Mouse (Mus musculus) forebrain, embryonic 15.5 days (tissue): ENCODE data around the gene Crip2. TPM values are rescaled to one million over a fixed set of nuclear protein-coding genes. Genes with fewer than 3 reads are reported as not detected.

Experiments
- ATAC-seq: fragments of 200-750 bp; cut with Nextera tagmentation; replicated peaks from 2 replicates; pipeline ENCODE4 v1.8.0; 2017; ENCODE audit warnings: mild to moderate bottlenecking, moderate TSS enrichment, moderate library complexity
- H3K27ac ChIP-seq: fragments of 300-500 bp; sonication (generic); replicated peaks from 2 replicates; pipeline ENCODE4 v1.5.1; 2015; ENCODE audit warnings: mild to moderate bottlenecking, inconsistent platforms
- H3K27me3 ChIP-seq: fragments of 300-500 bp; sonication (generic); 2 replicates; pipeline ENCODE4 v1.6.1; 2015; ENCODE audit warnings: inconsistent platforms
- H3K36me3 ChIP-seq: fragments of 300-500 bp; sonication (generic); 2 replicates; pipeline ENCODE4 v1.6.1; 2015; ENCODE audit warnings: mild to moderate bottlenecking, inconsistent platforms
- H3K4me1 ChIP-seq: fragments of 300-500 bp; sonication (generic); 2 replicates; pipeline ENCODE4 v1.6.1; 2015; ENCODE audit warnings: inconsistent platforms
- H3K4me2 ChIP-seq: fragments of 300-500 bp; sonication (generic); replicated peaks from 2 replicates; pipeline ENCODE4 v1.6.1; 2015; ENCODE audit warnings: mild to moderate bottlenecking, inconsistent platforms
- H3K4me3 ChIP-seq: fragments of 300-500 bp; sonication (generic); 2 replicates; pipeline ENCODE4 v1.5.1; 2015; ENCODE audit warnings: mild to moderate bottlenecking, inconsistent platforms
- H3K9ac ChIP-seq: fragments of 300-500 bp; sonication (generic); replicated peaks from 2 replicates; pipeline ENCODE4 v1.6.1; 2015; ENCODE audit warnings: mild to moderate bottlenecking, inconsistent platforms
- H3K9me3 ChIP-seq: fragments of 300-500 bp; sonication (generic); 2 replicates; pipeline ENCODE4 v1.6.1; 2016; ENCODE audit warnings: inconsistent platforms
- WGBS: fragments of 180-500 bp; shearing (Covaris S2); methylation state at CpG from one replicate; pipeline ENCODE4 v1.1.7; 2015; ENCODE audit warnings: mixed read lengths; 5-methylcytosine and 5-hydroxymethylcytosine counted together
- polyA plus RNA-seq: library from polyadenylated mRNA; unstranded; fragments of >200 nt; fragmentation: Nextera tagmentation; extraction: Ambion mirVana; gene quantifications from 2 replicates; pipeline ENCODE4 v1.2.1, GENCODE M21; 2015

The Crip2 gene
- polyA plus RNA-seq, 1 experiment from 2014 or later: 414 TPM

DNA sequence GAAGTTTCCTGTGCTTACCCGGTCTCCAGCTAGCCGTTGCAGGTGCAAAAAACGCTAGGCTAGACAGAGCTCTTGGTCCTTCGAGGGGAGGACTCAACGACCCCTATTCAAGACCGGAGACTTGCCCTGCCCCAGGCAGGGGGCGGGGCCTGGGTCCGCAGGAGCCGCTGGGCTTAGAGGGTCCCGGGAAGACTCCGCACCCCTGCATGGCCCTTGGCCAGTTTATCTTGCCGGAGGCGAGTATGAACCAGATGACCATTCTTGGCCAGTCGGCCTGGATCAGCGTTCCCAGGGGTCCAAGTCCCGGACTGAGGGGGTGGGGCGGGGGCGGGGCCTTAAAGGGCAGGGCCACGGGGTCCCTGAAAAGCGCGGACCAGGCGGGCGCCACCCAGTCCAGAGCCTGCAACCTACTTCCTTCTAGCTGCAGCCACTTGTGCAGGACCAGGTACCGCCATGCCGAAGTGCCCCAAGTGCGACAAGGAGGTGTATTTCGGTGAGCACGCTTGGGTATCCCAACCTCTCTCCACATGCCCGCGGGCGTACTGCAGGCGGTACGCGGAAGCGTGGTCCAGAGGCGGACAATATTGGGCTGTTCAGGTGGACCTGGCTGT, 11.7 kb downstream of the Crip2 start:
- WGBS: under 1% methylated on average over 36 of the region's 36 CpGs
- Histone ChIP-seq H3K27me3 (peaks cover 5% of the 10 kb centered on the region; the same call in 1 of the 2 replicates), H3K9ac (peak overlapping the region; percentile 34)

DNA sequence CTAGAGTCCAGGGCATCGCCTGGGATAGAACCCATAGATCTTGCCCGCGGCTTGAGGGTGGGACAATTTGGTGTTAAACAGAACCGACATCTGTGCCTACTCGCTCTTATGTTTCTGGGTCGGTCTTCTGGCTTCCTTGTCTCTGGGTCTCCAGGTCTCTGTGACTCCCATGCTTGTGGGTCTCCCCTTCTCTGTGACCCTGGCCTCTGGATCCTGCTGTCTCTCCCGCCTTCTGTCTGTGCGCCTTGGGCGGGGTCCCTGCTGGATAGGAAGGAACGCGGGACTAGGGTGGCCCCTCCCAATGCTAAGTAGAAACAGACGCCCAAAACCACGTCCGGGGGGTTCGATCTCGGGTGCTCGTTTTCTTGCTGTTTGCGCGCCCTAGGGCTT, 12.2 kb downstream of the Crip2 start:
- Histone ChIP-seq H3K4me2 (peak overlapping the region; percentile 78), H3K36me3 (no peaks in the 10 kb centered on the region), H3K9ac (0 out of 2 replicates have a peak overlapping the region, but pooled peaks have one; percentile 34), H3K27me3 (peaks cover 5% of the 10 kb centered on the region; the same call in 1 of the 2 replicates), H3K4me3 (peak overlapping the region; percentile 39), H3K27ac (no peak overlapping the region), H3K9me3 (no peaks in the 10 kb centered on the region), H3K4me1 (peaks cover 29% of the 10 kb centered on the region)
- 25% methylated on average over 19 of the region's 19 CpGs for WGBS
- ATAC-seq: no peak

More for the DNA sequence above, 11.7 kb downstream of the Crip2 start:
- H3K4me1 ChIP-seq: peaks cover 24% of the 10 kb centered on the region
- no peaks in the 10 kb centered on the region for H3K36me3 ChIP-seq
- no peak overlapping the region for H3K27ac ChIP-seq
- H3K4me2 ChIP-seq: peak overlapping the region; percentile 78
- no peak for ATAC-seq
- H3K9me3 ChIP-seq: no peaks in the 10 kb centered on the region
- peak overlapping the region; percentile 39 for H3K4me3 ChIP-seq

DNA sequence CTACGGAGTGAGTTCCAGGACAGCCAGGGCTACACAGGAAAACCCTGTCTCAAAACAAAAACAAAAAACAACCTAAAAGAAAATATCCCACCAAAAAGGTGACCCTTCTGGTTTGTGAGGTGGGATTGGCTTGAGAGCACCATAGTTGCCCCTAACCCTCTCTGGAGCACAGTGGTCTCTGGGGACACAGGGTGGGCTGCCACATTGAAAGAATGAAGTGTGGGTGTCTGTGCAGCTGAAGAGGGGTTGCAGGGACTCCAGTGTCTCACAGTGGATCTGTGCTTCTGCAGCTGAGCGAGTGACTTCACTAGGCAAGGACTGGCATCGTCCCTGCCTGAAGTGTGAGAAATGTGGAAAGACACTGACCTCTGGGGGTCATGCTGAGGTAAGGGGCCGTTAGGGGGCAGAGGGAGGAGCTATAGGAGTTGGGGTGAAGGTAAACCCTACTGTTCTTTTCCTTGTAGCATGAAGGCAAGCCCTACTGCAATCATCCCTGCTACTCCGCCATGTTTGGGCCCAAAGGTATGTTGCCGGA, 13.0 kb downstream of the Crip2 start:
- no peak overlapping the region for H3K4me3 ChIP-seq
- no peaks in the 10 kb centered on the region for H3K36me3 ChIP-seq
- no peak overlapping the region for H3K4me2 ChIP-seq
- no peak for ATAC-seq
- peaks cover 5% of the 10 kb centered on the region; the same call in 1 of the 2 replicates for H3K27me3 ChIP-seq
- no peak overlapping the region for H3K27ac ChIP-seq
- H3K9ac ChIP-seq: no peak overlapping the region
- WGBS: 83% methylated on average over 6 of the region's 6 CpGs
- H3K9me3 ChIP-seq: no peaks in the 10 kb centered on the region
- H3K4me1 ChIP-seq: peaks cover 31% of the 10 kb centered on the region

DNA sequence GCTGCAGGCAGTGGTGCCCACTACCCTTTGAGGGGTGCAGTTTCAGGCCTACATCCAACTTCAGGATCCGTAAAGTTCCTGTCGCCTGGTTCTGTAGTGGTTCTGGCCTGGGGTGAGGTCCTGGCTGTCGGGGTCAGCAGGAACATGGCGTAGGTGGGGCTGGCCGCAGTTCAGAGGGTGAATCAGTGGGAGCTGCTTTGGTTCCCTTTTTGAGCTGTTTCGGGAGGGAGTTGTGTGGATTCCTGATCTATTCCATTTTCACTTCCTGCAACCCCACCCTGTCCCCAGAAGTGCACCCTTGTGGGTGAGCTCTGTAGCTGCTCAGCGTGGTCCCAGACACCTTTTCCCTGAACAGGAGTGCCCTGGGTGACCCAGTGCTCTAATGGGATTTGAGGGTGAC, 13.9 kb downstream of the Crip2 start:
- no peaks in the 10 kb centered on the region for H3K36me3 ChIP-seq
- H3K9me3 ChIP-seq: no peaks in the 10 kb centered on the region
- 95% methylated on average over 7 of the region's 7 CpGs for WGBS
- H3K27ac ChIP-seq: no peak overlapping the region
- ATAC-seq: no peak
- H3K4me1 ChIP-seq: peaks cover 31% of the 10 kb centered on the region
- no peak overlapping the region for H3K4me2 ChIP-seq
- no peak overlapping the region for H3K9ac ChIP-seq
- no peak overlapping the region for H3K4me3 ChIP-seq
- peaks cover 5% of the 10 kb centered on the region; the same call in 1 of the 2 replicates for H3K27me3 ChIP-seq

DNA sequence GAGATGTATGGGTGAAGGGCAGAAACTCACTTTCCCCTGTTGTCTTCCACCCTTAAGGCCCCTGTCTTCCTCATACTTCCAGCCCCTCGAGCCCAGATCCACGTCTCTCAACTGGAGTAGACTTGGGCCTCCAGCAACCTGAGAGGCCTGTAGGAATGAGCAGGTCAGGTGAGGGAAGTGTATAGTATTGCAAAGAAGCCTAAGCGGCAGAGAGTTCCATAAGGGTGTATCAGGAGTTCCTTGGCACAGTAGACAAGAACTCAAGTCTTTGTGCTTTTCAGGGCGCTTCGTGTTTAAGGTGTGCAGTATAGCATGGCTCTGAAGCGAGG, 14.7 kb downstream of the Crip2 start:
- peak overlapping the region; percentile 61 for H3K4me2 ChIP-seq
- H3K9me3 ChIP-seq: no peaks in the 10 kb centered on the region
- H3K4me1 ChIP-seq: peaks cover 31% of the 10 kb centered on the region
- peak overlapping the region; percentile 56 for H3K4me3 ChIP-seq
- no peak overlapping the region for H3K27ac ChIP-seq
- no peak overlapping the region for H3K9ac ChIP-seq
- ATAC-seq: no peak
- WGBS: 79% methylated on average over 6 of the region's 6 CpGs
- no peaks in the 10 kb centered on the region for H3K36me3 ChIP-seq
- peaks cover 5% of the 10 kb centered on the region; the same call in 1 of the 2 replicates for H3K27me3 ChIP-seq

DNA sequence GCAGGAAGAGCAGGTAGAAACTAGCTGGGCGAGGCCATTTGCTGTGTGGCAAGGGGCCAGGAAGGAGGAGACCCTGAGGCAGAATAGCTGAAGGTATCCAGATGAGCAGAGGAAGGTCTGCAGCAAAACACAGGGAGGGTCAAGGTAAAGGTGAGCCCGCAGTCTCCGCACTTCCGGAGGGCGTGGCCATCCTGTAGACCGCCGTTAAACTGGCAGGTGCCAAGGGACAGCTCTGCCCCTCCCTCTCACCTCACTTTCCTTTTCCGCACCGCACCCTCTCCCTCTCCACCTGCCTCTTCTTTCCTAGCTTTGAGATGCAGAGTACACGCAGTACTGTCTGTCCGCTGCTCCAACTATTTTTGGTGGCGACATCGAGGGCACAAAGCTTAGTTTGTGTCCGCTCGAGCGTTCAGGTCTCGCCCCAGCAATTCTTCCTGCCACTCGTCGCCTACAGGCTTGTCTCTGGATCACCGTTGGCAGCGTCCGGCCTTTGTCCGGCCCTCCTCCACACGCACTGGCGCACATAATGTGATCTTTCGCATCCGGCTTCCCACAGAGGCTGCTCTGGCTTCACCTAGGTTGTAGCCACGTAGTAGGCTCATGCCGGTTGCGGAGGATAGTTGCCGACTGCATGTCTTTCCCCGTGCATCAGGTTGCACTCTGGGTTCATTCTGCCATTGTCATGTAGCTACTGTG, 15.2 kb downstream of the Crip2 start:
- peaks cover 31% of the 10 kb centered on the region for H3K4me1 ChIP-seq
- peak; percentile 8; the same call in 1 of the 2 replicates for ATAC-seq
- peaks cover 5% of the 10 kb centered on the region; the same call in 1 of the 2 replicates for H3K27me3 ChIP-seq
- no peaks in the 10 kb centered on the region for H3K36me3 ChIP-seq
- H3K27ac ChIP-seq: peak overlapping the region; percentile 55
- H3K4me3 ChIP-seq: peak overlapping the region; percentile 56
- H3K9ac ChIP-seq: peak overlapping the region; percentile 43
- H3K9me3 ChIP-seq: no peaks in the 10 kb centered on the region
- WGBS: 3% methylated on average over 32 of the region's 32 CpGs
- H3K4me2 ChIP-seq: peak overlapping the region; percentile 61

DNA sequence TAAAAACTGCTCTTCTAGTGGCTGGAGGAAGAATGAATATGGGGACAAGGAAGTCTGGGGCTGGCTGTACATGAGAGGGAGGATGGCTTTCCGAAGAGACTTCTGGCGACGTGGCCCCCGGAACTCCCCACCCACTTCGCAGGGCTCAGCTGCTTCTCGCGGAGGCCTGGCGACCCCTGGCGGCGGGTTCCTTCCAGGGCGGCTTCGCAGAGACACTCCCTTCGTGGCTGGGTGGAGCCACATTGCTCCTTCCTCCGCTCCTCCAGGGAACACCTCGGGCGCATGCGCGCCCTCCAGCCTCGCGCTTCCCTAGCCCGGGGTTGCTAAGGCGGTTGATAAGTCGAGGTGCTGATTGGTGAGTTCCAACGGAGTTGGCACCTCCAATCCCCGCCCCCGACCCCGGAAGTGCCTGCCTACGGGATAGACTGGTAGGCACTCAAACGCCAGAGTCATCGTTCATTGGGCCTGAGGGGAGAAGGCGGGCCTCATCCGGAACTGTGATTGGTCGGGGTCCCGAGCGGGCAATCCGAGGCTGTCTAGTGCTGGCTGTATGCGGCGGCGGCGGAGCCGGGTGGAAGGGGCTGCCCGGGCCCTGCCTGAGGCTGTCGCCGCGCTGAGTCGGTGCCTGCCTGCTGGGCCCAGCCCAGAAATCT, 16.0 kb downstream of the Crip2 start, which contains the start of gene Tedc1:
TSS of gene Tedc1 (plus strand) at position 535 of the 653 bp plus-strand sequence.
- peak; percentile 98 for ATAC-seq
- Histone ChIP-seq H3K27ac (peak within 1 kb of the TSS; percentile 55), H3K9ac (peak within 1 kb of the TSS; percentile 43), H3K4me1 (peaks cover 31% of the 10 kb centered on the region), H3K36me3 (no peaks in the 10 kb centered on the region), H3K4me3 (peak within 1 kb of the TSS; percentile 56), H3K9me3 (no peaks in the 10 kb centered on the region), H3K27me3 (no peaks in the 10 kb centered on the region; the same call in 1 of the 2 replicates), H3K4me2 (peak within 1 kb of the TSS; percentile 88)
- WGBS: under 1% methylated on average over 45 of the region's 46 CpGs

DNA sequence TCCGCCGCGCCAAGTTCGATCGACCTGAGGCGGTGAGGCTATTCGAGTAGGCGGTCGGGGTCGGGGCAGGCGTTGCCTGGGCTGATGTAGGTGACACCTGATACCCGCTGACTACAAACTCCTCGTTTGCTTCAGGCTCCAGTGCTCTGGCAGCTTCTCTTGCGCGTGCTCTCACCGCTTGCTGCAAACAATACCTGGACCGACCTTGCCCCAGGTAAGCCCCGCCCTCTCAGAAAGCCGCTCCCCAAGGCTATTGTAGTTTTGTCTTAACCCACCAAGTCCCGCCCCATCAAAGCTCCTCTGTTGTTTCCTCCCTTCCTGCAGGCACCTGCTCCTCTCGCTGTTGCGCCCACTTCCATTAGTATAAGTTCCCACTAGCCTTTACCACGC, 16.5 kb downstream of the Crip2 start:
- H3K27ac ChIP-seq: no peak overlapping the region
- peak overlapping the region; percentile 88 for H3K4me2 ChIP-seq
- no peak for ATAC-seq
- peaks cover 29% of the 10 kb centered on the region for H3K4me1 ChIP-seq
- peak overlapping the region; percentile 31 for H3K9ac ChIP-seq
- H3K9me3 ChIP-seq: no peaks in the 10 kb centered on the region
- peak overlapping the region; percentile 56 for H3K4me3 ChIP-seq
- H3K36me3 ChIP-seq: no peaks in the 10 kb centered on the region
- no peaks in the 10 kb centered on the region for H3K27me3 ChIP-seq
- under 1% methylated on average over 23 of the region's 23 CpGs for WGBS

DNA sequence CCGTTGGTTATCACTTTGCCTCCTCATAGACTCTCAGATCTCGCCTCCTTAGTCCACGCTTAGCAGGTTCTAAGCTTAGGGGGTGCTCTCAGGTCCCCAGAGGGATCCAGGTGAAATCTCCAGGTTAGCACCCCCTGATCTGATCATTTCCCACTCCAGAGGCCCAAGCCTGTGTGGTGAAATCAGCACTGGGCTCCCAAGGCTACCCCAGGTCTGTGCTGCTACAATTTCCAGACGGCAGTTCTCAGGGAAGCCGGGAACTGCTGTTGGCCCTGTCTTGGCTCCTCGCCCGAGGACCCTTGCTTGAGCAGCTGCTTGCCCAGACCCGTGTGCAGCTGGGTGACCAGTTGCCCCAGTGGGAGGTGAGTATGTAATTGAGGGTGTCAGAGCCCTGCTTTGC, 17.0 kb downstream of the Crip2 start:
- Histone ChIP-seq H3K9ac (no peak overlapping the region; the same call in 1 of the 2 replicates), H3K4me2 (peak overlapping the region; percentile 88), H3K9me3 (no peaks in the 10 kb centered on the region), H3K36me3 (no peaks in the 10 kb centered on the region), H3K27me3 (no peaks in the 10 kb centered on the region), H3K27ac (no peak overlapping the region), H3K4me1 (peaks cover 24% of the 10 kb centered on the region), H3K4me3 (peak overlapping the region; percentile 56)
- 23% methylated on average over 8 of the region's 8 CpGs for whole genome bisulfite sequencing
- no peak for ATAC-seq

DNA sequence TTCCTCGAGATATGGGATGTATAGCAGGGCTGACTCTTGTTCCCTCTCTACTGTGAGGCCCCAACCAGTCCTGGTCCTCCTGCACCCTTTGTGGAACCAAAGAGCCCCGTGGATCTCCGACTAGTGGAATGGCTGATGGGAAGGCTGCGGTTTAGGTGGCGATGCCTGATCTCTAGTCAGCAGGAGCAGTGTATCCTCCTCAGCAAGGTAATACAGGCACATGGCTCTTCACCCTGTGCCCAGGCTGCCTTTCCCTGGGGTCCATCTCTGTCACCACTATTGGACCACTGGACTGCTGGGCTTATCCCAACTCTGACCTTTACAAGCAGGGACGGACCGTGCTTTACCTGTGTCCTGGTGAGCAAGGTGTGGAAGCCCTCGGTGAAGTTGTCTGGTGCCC, 17.5 kb downstream of the Crip2 start:
- Histone ChIP-seq H3K27me3 (no peaks in the 10 kb centered on the region), H3K4me3 (no peak overlapping the region), H3K4me2 (peak overlapping the region; percentile 88; the same call in 1 of the 2 replicates), H3K9ac (no peak overlapping the region), H3K36me3 (no peaks in the 10 kb centered on the region), H3K4me1 (peaks cover 20% of the 10 kb centered on the region), H3K9me3 (no peaks in the 10 kb centered on the region), H3K27ac (no peak overlapping the region)
- 93% methylated on average over 8 of the region's 8 CpGs for WGBS
- no peak for ATAC-seq

DNA sequence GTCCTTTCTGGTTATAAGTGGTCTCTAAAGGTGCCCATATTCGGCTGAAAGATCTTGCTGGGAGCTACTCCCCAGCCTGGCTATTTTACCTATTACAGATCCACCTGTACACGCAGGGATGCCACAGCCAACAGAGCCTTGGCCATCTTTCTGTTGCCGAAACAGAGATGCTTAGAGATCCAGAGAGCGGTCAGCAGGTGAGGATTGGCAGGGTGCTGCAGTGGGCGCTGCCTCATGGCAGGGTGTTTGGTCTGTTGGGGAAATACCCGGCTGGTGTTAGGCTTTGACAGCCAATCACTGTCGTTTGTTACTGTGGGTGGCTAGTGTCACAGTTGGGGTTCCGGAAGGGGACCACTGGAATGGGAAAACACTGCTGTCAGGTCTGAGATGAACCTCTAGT, 17.9 kb downstream of the Crip2 start:
- Histone ChIP-seq H3K4me3 (no peak overlapping the region), H3K27ac (no peak overlapping the region), H3K4me2 (no peak overlapping the region), H3K9me3 (no peaks in the 10 kb centered on the region), H3K27me3 (no peaks in the 10 kb centered on the region), H3K4me1 (peaks cover 20% of the 10 kb centered on the region), H3K9ac (no peak overlapping the region), H3K36me3 (no peaks in the 10 kb centered on the region)
- ATAC-seq: no peak
- WGBS: 93% methylated on average over 8 of the region's 8 CpGs

DNA sequence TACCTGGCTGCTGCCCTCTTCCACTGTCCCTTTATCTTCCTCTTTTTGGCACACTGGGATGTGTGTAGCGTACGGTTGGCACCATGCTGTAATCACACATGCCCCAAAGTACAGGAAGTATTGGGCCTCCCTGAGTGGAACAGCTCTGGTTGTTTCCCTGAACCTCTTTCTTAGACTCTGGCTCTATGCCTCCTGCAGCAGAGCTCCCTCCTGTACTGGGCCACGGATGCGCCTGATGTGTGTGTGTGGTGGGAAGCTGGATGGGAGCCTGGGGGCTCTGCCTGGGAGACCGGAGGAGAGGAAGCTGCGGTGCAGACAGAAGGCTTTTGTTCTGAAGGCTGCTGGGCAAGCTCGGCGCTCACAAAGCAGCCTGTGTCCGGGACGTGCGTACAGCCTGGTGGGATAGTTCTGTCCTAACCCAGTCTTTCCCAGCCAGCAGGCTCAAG, 23.5 kb downstream of the Crip2 start:
- ATAC-seq: peak; percentile 40
- 63% methylated on average over 11 of the region's 11 CpGs for WGBS
- Histone ChIP-seq H3K9ac (no peak overlapping the region), H3K4me3 (no peak overlapping the region), H3K27ac (peak overlapping the region; percentile 53), H3K27me3 (no peaks in the 10 kb centered on the region), H3K4me2 (no peak overlapping the region), H3K9me3 (no peaks in the 10 kb centered on the region), H3K36me3 (no peaks in the 10 kb centered on the region), H3K4me1 (no peaks in the 10 kb centered on the region)
